9 mouse cellular contexts compared by ENCODE assay signal in the genomic region with DNA sequence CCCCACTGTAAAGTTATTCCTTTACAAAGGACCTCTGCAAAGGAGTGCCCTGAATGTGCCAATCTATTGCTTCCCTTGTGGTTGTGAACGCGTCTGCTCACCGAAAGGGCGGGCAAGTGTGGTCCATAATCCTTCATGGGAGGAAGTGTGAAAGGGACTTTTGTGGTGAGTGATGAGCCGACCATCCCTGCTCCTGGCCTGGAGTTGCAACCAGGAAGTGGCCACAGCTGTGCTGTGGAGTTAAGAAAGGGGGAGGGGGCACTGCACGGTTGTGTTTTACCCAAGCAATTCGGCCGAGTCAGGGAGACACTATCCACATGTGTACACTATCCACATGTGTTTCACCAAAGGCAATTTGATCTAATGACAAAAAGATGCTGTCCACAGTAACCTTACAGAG. TPM values are rescaled to one million over a fixed set of nuclear protein-coding genes. Genes with fewer than 3 reads are reported as not detected.
DNase-seq lines count a peak whose midpoint lies in the region; ATAC-seq and TF ChIP-seq lines count a peak whose summit lies in the region.
"Had no signal": no experiment of that assay in that cellular context is flagged by ENCODE, and none has a peak within 500 bp of the region (broad histone marks: within the 10 kb centered on the region; RNA-seq: fewer than 3 reads in every experiment).

No protein-coding gene starts in this region.

- WGBS in heart, adult 2 months = 26% methylated on average over 8 of the region's 8 CpGs
- WGBS in midbrain, embryonic 12.5 days = 61% methylated on average over 8 of the region's 8 CpGs
- WGBS in midbrain, embryonic 16.5 days = 50% methylated on average over 8 of the region's 8 CpGs
- WGBS in limb, embryonic 11.5 days = 10% methylated on average over 8 of the region's 8 CpGs
- WGBS in stomach, postnatal 0 days = 29% methylated on average over 8 of the region's 8 CpGs

- TF ChIP-seq CTCF in heart, adult 2 months (IDR thresholded peaks at IDR 0.05) = no peak
- no peak for TF ChIP-seq CTCF in stomach, postnatal 0 days (IDR thresholded peaks at IDR 0.05; ENCODE audit: low read depth)

- peaks cover 27% of the 10 kb centered on the region for H3K4me1 ChIP-seq in heart, adult 2 months (ENCODE audit: control insufficient read depth, insufficient read depth, low read length)
- H3K4me1 ChIP-seq in midbrain, embryonic 12.5 days = peaks cover 41% of the 10 kb centered on the region
- no peaks in the 10 kb centered on the region; the same call in 1 of the 2 replicates for H3K4me1 ChIP-seq in midbrain, embryonic 16.5 days (ENCODE audit: control insufficient read depth, insufficient read depth, low read length)
- H3K4me1 ChIP-seq in limb, embryonic 11.5 days (ENCODE audit: control insufficient read depth, insufficient read depth, low read length) = peaks cover 45% of the 10 kb centered on the region
- peaks cover 17% of the 10 kb centered on the region for H3K4me1 ChIP-seq in stomach, postnatal 0 days (replicated peaks; ENCODE audit: control insufficient read depth, insufficient read depth)

- H3K27ac ChIP-seq in heart, adult 2 months = peak overlapping the region; percentile 58
- H3K27ac ChIP-seq in midbrain, embryonic 12.5 days (replicated peaks) = no peak overlapping the region
- no peak overlapping the region for H3K27ac ChIP-seq in midbrain, embryonic 16.5 days (ENCODE audit: low read length)
- H3K27ac ChIP-seq in limb, embryonic 11.5 days (replicated peaks; ENCODE audit: low read depth, low read length) = peak overlapping the region; percentile 69
- peak overlapping the region; percentile 81; the same call in 1 of the 2 replicates for H3K27ac ChIP-seq in stomach, postnatal 0 days (replicated peaks)

- no peak overlapping the region for H3K9ac ChIP-seq in heart, adult 2 months (ENCODE audit: low read depth, low read length)
- no peak overlapping the region for H3K9ac ChIP-seq in midbrain, embryonic 12.5 days (replicated peaks)
- no peak overlapping the region for H3K9ac ChIP-seq in midbrain, embryonic 16.5 days (ENCODE audit: low read depth, low read length)
- no peak overlapping the region for H3K9ac ChIP-seq in limb, embryonic 11.5 days (ENCODE audit: low read length)
- no peak overlapping the region for H3K9ac ChIP-seq in stomach, postnatal 0 days (ENCODE audit: low read length)

- peaks cover 24% of the 10 kb centered on the region for H3K36me3 ChIP-seq in heart, adult 2 months (ENCODE audit: control insufficient read depth, insufficient read depth, low read length)
- H3K36me3 ChIP-seq in midbrain, embryonic 12.5 days = peaks cover 29% of the 10 kb centered on the region
- H3K36me3 ChIP-seq in midbrain, embryonic 16.5 days (ENCODE audit: control insufficient read depth, insufficient read depth, low read length) = no peaks in the 10 kb centered on the region
- H3K36me3 ChIP-seq in limb, embryonic 11.5 days (ENCODE audit: control insufficient read depth, insufficient read depth, low read length) = peaks cover 6% of the 10 kb centered on the region; the same call in 1 of the 2 replicates
- peaks cover 14% of the 10 kb centered on the region for H3K36me3 ChIP-seq in stomach, postnatal 0 days (ENCODE audit: control insufficient read depth, insufficient read depth, low read length)

- no peaks in the 10 kb centered on the region for H3K9me3 ChIP-seq in midbrain, embryonic 12.5 days
- H3K9me3 ChIP-seq in midbrain, embryonic 16.5 days (replicated peaks; ENCODE audit: control insufficient read depth, low read length, poor library complexity, severe bottlenecking) = no peaks in the 10 kb centered on the region
- no peaks in the 10 kb centered on the region for H3K9me3 ChIP-seq in limb, embryonic 11.5 days (ENCODE audit: control insufficient read depth, low read length)
- H3K9me3 ChIP-seq in stomach, postnatal 0 days (ENCODE audit: control insufficient read depth, low read length) = no peaks in the 10 kb centered on the region

- H3K27me3 ChIP-seq in heart, adult 2 months (ENCODE audit: control insufficient read depth, insufficient read depth, low read length) = no peaks in the 10 kb centered on the region
- no peaks in the 10 kb centered on the region for H3K27me3 ChIP-seq in midbrain, embryonic 12.5 days
- no peaks in the 10 kb centered on the region for H3K27me3 ChIP-seq in midbrain, embryonic 16.5 days (ENCODE audit: control insufficient read depth, insufficient read depth, low read depth, low read length)
- no peaks in the 10 kb centered on the region for H3K27me3 ChIP-seq in limb, embryonic 11.5 days (ENCODE audit: control insufficient read depth, insufficient read depth, low read length)
- no peaks in the 10 kb centered on the region for H3K27me3 ChIP-seq in stomach, postnatal 0 days (ENCODE audit: control insufficient read depth, insufficient read depth, low read length)

- ATAC-seq in midbrain, embryonic 12.5 days (ENCODE audit: low FRiP score, low read depth) = 0 out of 2 replicates have a peak, but pooled peaks have one; percentile 19
- ATAC-seq in midbrain, embryonic 16.5 days = no peak
- ATAC-seq in limb, embryonic 11.5 days (ENCODE audit: insufficient number of reproducible peaks, low FRiP score, low TSS enrichment, low read depth) = peak; percentile 21; the same call in 1 of the 2 replicates
- ATAC-seq in stomach, postnatal 0 days (ENCODE audit: low FRiP score, low TSS enrichment) = peak; percentile 39; the same call in 1 of the 2 replicates

- intact Hi-C loops in heart, adult 2 months (cut with DNase I) = no loop called here

- TF ChIP-seq POLR2A in heart, adult 2 months (IDR thresholded peaks at IDR 0.05; ENCODE audit: insufficient read depth, low read depth, low read length) = no peak

- TF ChIP-seq EP300 in heart, adult 2 months (IDR thresholded peaks at IDR 0.05; ENCODE audit: insufficient read depth, low read depth, low read length) = no peak
- TF ChIP-seq EP300 in stomach, postnatal 0 days (optimal IDR thresholded peaks at IDR 0.05) = no peak

- no peak overlapping the region for H3K4me3 ChIP-seq in heart, adult 2 months
- no peak overlapping the region for H3K4me3 ChIP-seq in midbrain, embryonic 12.5 days
- H3K4me3 ChIP-seq in midbrain, embryonic 16.5 days (ENCODE audit: low read depth, low read length) = no peak overlapping the region
- no peak overlapping the region for H3K4me3 ChIP-seq in limb, embryonic 11.5 days (ENCODE audit: low read depth, low read length)
- no peak overlapping the region for H3K4me3 ChIP-seq in stomach, postnatal 0 days (ENCODE audit: low read depth, low read length)

- no peak overlapping the region for H3K4me2 ChIP-seq in midbrain, embryonic 12.5 days (replicated peaks)
- no peak overlapping the region for H3K4me2 ChIP-seq in midbrain, embryonic 16.5 days (ENCODE audit: low read length)
- no peak overlapping the region for H3K4me2 ChIP-seq in limb, embryonic 11.5 days (ENCODE audit: low read depth, severe bottlenecking)
- H3K4me2 ChIP-seq in stomach, postnatal 0 days (replicated peaks; ENCODE audit: low read depth) = no peak overlapping the region

- peak in 1 of 2 experiments; percentile 30 for DNase-seq in heart, adult 2 months
- DNase-seq in heart, adult 8-10 months (ENCODE audit: low spot score) = no peak
- peak; percentile 59 for DNase-seq in limb, embryonic 11.5 days (ENCODE audit: low spot score)
- no peak for DNase-seq in stomach, postnatal 0 days (ENCODE audit: low spot score)
- no peak for DNase-seq in layer of hippocampus, postnatal 25 days (ENCODE audit: extremely low spot score in 1 of 2, low spot score in 1 of 2)
- DNase-seq in thymus, postnatal 10 days (ENCODE audit: low spot score in 2 of 2) = no peak
- DNase-seq: adrenal gland, postnatal 14 days had no signal

- peaks cover 1% of the 10 kb centered on the region for H3K79me2 ChIP-seq in heart, adult 2 months (replicated peaks; ENCODE audit: control insufficient read depth, insufficient read depth, low read length)

RNA-seq across cellular contexts. Expression of a gene that starts 49.8 kb away (rescaled TPM):
- 10 to 100 TPM; 64.8 to 74.0 TPM for total RNA-seq in heart, adult 2 months (2021)
- polyA plus RNA-seq in heart, adult 2 months (2012; rRNA removed) = 76.9 and 92.0 TPM in 2 replicates
- total RNA-seq in heart, adult 8-10 months (2022) = 10 to 100 TPM; 51.8 to 58.4 (median 54.5) TPM
- 57.7 and 66.4 TPM in 2 replicates for polyA plus RNA-seq in midbrain, embryonic 12.5 days (2016; fragmentation: Nextera tagmentation; extraction: Ambion mirVana)
- 71.7 and 102 TPM in 2 replicates for polyA plus RNA-seq in midbrain, embryonic 16.5 days (2015; fragmentation: Nextera tagmentation; extraction: Ambion mirVana)
- 76.1 and 81.8 TPM in 2 replicates for polyA plus RNA-seq in limb, embryonic 11.5 days (2014; fragmentation: Nextera tagmentation; extraction: Ambion mirVana)
- polyA plus RNA-seq in stomach, postnatal 0 days (2015; fragmentation: Nextera tagmentation; extraction: Ambion mirVana) = 60.2 and 64.4 TPM in 2 replicates
- 100 to 1,000 TPM; 202 to 209 TPM for total RNA-seq in layer of hippocampus, postnatal 25 days (2021)

Comparison
In these comparisons a context has a peak if more than half of its experiments do, and no peak if none do; other contexts are left out.
1. H3K27ac ChIP-seq: peak in heart, adult 2 months (single experiment), limb, embryonic 11.5 days (single experiment) and stomach, postnatal 0 days (single experiment); none in midbrain, embryonic 12.5 days (single experiment) and midbrain, embryonic 16.5 days (single experiment).